Mouse (Mus musculus): ENCODE measurements around the gene Gm21188.
"Not testable (repeated sequence)": the region's sequence is repeated elsewhere in the genome, so short reads cannot be mapped to it uniquely, and the experiment has no call there.

GRCm38 (mm10) chr13:120013544-120013943, 38.5 kb downstream of the Gm21188 start:
- not testable (repeated sequence) for TF ChIP-seq POLR2A, CTCF (IDR thresholded peaks at IDR 0.05; ENCODE audit: insufficient read depth, low read depth, low read length)

All from olfactory bulb, adult 2 months (tissue).